9 mouse cellular contexts compared by ENCODE assay signal in the genomic region with DNA sequence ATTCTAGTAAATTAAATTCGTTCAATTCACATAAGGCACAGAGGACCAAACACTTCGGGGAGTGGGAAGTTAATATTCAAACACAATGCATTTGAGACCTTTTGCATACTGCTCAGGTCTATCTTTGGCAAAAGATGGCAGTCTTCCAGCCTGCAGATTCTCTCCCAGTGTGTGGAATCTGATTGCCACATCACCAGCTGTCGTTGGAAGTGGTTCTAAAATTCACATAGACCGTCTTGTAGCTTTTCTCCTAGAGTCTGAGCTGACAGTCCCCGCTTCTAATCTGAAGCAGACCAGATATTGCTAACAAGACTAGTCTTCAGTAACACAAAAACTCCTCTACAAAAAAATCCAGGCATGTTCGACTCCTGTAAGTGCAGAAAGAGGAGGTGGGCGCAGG.
A peak's percentile ranks its signal among the peaks of the same experiment; 100 is the strongest.
DNase-seq lines count a peak whose midpoint lies in the region; ATAC-seq and TF ChIP-seq lines count a peak whose summit lies in the region.
"Had no signal": no experiment of that assay in that cellular context is flagged by ENCODE, and none has a peak within 500 bp of the region (broad histone marks: within the 10 kb centered on the region; RNA-seq: fewer than 3 reads in every experiment).

No protein-coding gene starts in this region.

- H3K9me3 ChIP-seq in forebrain, embryonic 13.5 days (replicated peaks) = no peaks in the 10 kb centered on the region
- H3K9me3 ChIP-seq in forebrain, embryonic 10.5 days = peaks cover 5% of the 10 kb centered on the region; the same call in 1 of the 2 replicates
- H3K9me3 ChIP-seq in intestine, embryonic 15.5 days = no peaks in the 10 kb centered on the region

- DNase-seq in forebrain, embryonic 10.5 days (ENCODE audit: extremely low spot score, low spot score) = no peak
- peak; percentile 86 for DNase-seq in brain, embryonic 14.5 days (ENCODE audit: low read depth)
- peak; percentile 74 for DNase-seq in layer of hippocampus, adult 11-12 months (ENCODE audit: low spot score)
- DNase-seq in lung, postnatal 14 days = peak; percentile 42
- no peak for DNase-seq in B cell, adult 2 months
- DNase-seq in ovary, postnatal 36 days (ENCODE audit: low spot score) = no peak
- DNase-seq: heart, adult 18-20 months had no signal

- peak; percentile 20 for ATAC-seq in forebrain, embryonic 13.5 days
- ATAC-seq in intestine, embryonic 15.5 days = no peak

- H3K9ac ChIP-seq in forebrain, embryonic 13.5 days = no peak overlapping the region
- no peak overlapping the region for H3K9ac ChIP-seq in intestine, embryonic 15.5 days

- H3K27me3 ChIP-seq in forebrain, embryonic 13.5 days = peaks cover 32% of the 10 kb centered on the region
- H3K27me3 ChIP-seq in forebrain, embryonic 10.5 days (ENCODE audit: poor library complexity, severe bottlenecking) = peaks cover 59% of the 10 kb centered on the region
- H3K27me3 ChIP-seq in intestine, embryonic 15.5 days (replicated peaks) = no peaks in the 10 kb centered on the region

- no peak overlapping the region for H3K4me3 ChIP-seq in forebrain, embryonic 13.5 days
- no peak overlapping the region for H3K4me3 ChIP-seq in forebrain, embryonic 10.5 days
- no peak overlapping the region for H3K4me3 ChIP-seq in intestine, embryonic 15.5 days (replicated peaks)

- H3K4me1 ChIP-seq in forebrain, embryonic 13.5 days = peaks cover 59% of the 10 kb centered on the region
- H3K4me1 ChIP-seq in forebrain, embryonic 10.5 days = peaks cover 27% of the 10 kb centered on the region
- H3K4me1 ChIP-seq in intestine, embryonic 15.5 days (replicated peaks) = peaks cover 7% of the 10 kb centered on the region; the same call in 1 of the 2 replicates

- peak overlapping the region; percentile 86 for H3K27ac ChIP-seq in forebrain, embryonic 13.5 days
- no peak overlapping the region for H3K27ac ChIP-seq in forebrain, embryonic 10.5 days
- H3K27ac ChIP-seq in intestine, embryonic 15.5 days = no peak overlapping the region

- H3K36me3 ChIP-seq in forebrain, embryonic 13.5 days (ENCODE audit: poor library complexity, severe bottlenecking) = no peaks in the 10 kb centered on the region
- no peaks in the 10 kb centered on the region for H3K36me3 ChIP-seq in forebrain, embryonic 10.5 days (replicated peaks)
- H3K36me3 ChIP-seq in intestine, embryonic 15.5 days = no peaks in the 10 kb centered on the region

- TF ChIP-seq CTCF in brain, embryonic 14.5 days (IDR thresholded peaks at IDR 0.05; ENCODE audit: borderline replicate concordance, extremely low read depth, insufficient read depth, insufficient read length) = no peak

- 63% methylated on average over 7 of the region's 7 CpGs for WGBS in forebrain, embryonic 13.5 days
- 91% methylated on average over 7 of the region's 7 CpGs for WGBS in forebrain, embryonic 10.5 days
- WGBS in intestine, embryonic 15.5 days = 73% methylated on average over 7 of the region's 7 CpGs

- TF ChIP-seq POLR2A in brain, embryonic 14.5 days (IDR thresholded peaks at IDR 0.05; ENCODE audit: borderline replicate concordance, extremely low read depth, insufficient read depth, insufficient read length, poor library complexity, severe bottlenecking) = no peak

- 0 out of 2 replicates have a peak overlapping the region, but pooled peaks have one; percentile 19 for H3K4me2 ChIP-seq in forebrain, embryonic 13.5 days
- no peak overlapping the region for H3K4me2 ChIP-seq in intestine, embryonic 15.5 days (replicated peaks)

Comparison
In these comparisons a context has a peak if more than half of its experiments do, and no peak if none do; other contexts are left out.
1. DNase-seq: peak in brain, embryonic 14.5 days (single experiment), layer of hippocampus, adult 11-12 months (single experiment) and lung, postnatal 14 days (single experiment); none in forebrain, embryonic 10.5 days (single experiment), B cell, adult 2 months (0 of 2) and ovary, postnatal 36 days (single experiment).